Mouse (Mus musculus): ENCODE results near the gene Mcemp1.

DNA sequence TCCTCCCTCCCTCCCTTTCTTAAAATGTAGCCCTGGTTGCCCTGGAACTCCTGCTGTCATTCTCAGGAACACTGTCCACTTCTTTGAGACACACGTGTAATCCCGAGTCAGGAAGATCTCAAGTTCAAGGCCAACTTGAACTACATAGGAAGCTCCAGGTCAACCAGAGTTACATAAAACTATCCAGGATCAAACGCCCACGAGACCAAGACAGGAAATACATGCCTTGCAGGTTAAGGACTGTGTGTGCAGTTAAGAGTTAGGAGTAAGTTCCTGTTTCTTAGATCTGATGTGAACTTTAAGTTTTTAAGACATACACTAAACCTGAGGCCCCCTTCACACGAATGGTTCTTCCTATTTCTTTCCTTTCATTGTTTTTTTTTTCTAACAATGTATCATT, 38.6 kb upstream of the Mcemp1 start:
- TF ChIP-seq TAL1 (IDR thresholded peaks at IDR 0.05; ENCODE audit: low read length) (peak; percentile 13; the same call in 1 of the 2 replicates), SIN3A (IDR thresholded peaks at IDR 0.05; ENCODE audit: low read length) (peak; percentile 64), MYC (IDR thresholded peaks at IDR 0.05; ENCODE audit: low read depth, low read length) (peak; percentile 67; the same call in 1 of the 2 replicates), EP300 (IDR thresholded peaks at IDR 0.05; ENCODE audit: low read depth in 1 of 2, low read length in 2 of 2) (peak; percentile 65 to 74), CTCF (IDR thresholded peaks at IDR 0.05 in 2 of 3, conservative IDR thresholded peaks at IDR 0.05 in 1 of 3; ENCODE audit: control insufficient read depth in 1 of 3, insufficient read depth in 1 of 3, low read depth in 2 of 3, low read length in 3 of 3, poor library complexity in 1 of 3, severe bottlenecking in 1 of 3) (no peak), ZNF384 (IDR thresholded peaks at IDR 0.05; ENCODE audit: low read depth, low read length) (peak; percentile 73), USF1 (IDR thresholded peaks at IDR 0.05; ENCODE audit: low read depth, low read length) (peak; percentile 40; the same call in 1 of the 2 replicates), GATA1 (IDR thresholded peaks at IDR 0.05; ENCODE audit: low read depth, low read length) (peak; percentile 40; the same call in 1 of the 2 replicates), GABPA (IDR thresholded peaks at IDR 0.05; ENCODE audit: low read depth, low read length) (no peak)
